Mouse (Mus musculus): ENCODE measurements around the gene Pramef17. TPM values are rescaled to one million over a fixed set of nuclear protein-coding genes. Genes with fewer than 3 reads are reported as not detected.
"Not testable (repeated sequence)": the region's sequence is repeated elsewhere in the genome, so short reads cannot be mapped to it uniquely, and the experiment has no call there.

The Pramef17 gene
- polyA plus RNA-seq (2016; fragmentation: Nextera tagmentation; extraction: Ambion mirVana): not detected in 2 replicates

DNA sequence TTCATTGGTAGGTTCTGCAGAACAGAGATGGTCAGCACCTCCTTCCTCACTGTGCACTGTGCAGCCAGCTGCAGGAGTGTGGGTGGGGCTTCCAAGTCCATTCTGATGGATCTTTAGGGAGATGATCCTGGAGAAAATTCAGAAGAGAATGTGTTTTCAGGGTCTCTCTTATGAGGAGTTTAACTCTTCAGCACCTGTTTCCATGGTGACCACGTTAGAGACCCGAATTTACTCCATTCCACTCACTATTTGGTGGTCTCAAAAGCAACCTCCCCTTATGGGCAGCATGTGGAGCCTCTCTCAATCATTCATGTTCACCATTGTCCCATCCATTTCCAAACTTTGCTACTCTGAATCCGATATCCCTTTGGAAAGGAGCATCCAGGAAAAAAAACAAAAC lies at the start of gene Pramef17:
Pramef17 (minus strand) TSS at position 101 of the 400 bp plus-strand sequence.
- not testable (repeated sequence) for H3K27me3 ChIP-seq (ENCODE audit: insufficient read depth, poor library complexity, severe bottlenecking); DNase-seq (ENCODE audit: low spot score); H3K36me3 ChIP-seq; H3K27ac ChIP-seq; H3K9me3 ChIP-seq; H3K4me1 ChIP-seq; H3K4me3 ChIP-seq
- WGBS: 63% methylated on average over 3 of the region's 3 CpGs

DNA sequence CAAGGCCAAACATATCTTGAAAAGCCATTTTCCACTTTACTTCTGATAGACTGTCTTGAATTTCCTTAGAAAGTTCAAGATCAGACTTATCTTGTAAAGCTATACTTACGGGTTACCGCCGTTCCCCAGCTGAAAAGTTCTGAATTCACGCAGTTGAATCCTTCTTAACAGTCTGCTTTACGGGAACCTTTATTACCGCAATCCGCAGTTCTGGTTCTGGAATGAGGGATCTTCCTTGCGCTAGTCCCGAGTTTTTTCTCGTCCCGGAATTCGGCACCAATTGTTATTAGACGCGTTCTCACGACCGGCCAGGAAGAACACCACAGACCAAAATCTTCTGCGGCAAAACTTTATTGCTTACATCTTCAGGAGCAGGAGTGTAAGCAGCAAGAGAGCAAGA lies 6.0 kb downstream of the Pramef17 start:
- H3K27me3 ChIP-seq (ENCODE audit: insufficient read depth, poor library complexity, severe bottlenecking); H3K36me3 ChIP-seq; DNase-seq (ENCODE audit: low spot score); H3K4me3 ChIP-seq; H3K27ac ChIP-seq; H3K9me3 ChIP-seq; H3K4me1 ChIP-seq: not testable (repeated sequence)
- 90% methylated on average over 17 of the region's 17 CpGs for WGBS

DNA sequence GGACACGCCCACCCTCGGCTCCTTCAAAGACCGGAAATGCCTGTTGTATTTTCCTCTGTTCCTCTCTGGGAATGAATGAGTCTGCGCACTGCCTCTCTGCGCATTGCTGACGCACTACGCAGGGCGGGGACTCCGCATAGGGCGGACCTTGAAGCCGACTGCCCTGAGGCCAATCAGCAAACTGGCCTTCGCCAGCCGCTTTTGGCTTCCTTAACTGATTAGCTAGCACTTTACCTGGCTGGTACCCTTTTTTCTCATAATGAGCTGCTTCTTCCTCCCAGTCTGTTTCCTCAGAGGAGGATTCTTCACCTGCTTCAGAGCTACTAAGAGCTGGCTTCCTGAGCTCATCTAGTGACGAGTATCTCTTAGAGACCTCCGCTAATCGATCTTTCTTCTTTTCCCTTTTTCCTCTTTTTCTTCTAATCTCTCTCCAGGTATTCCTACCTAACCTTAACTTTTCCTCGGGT lies 6.7 kb downstream of the Pramef17 start:
- H3K4me1 ChIP-seq; H3K36me3 ChIP-seq; H3K4me3 ChIP-seq; H3K9me3 ChIP-seq; H3K27ac ChIP-seq; DNase-seq (ENCODE audit: low spot score); H3K27me3 ChIP-seq (ENCODE audit: insufficient read depth, poor library complexity, severe bottlenecking): not testable (repeated sequence)
- 88% methylated on average over 14 of the region's 17 CpGs for WGBS

DNA sequence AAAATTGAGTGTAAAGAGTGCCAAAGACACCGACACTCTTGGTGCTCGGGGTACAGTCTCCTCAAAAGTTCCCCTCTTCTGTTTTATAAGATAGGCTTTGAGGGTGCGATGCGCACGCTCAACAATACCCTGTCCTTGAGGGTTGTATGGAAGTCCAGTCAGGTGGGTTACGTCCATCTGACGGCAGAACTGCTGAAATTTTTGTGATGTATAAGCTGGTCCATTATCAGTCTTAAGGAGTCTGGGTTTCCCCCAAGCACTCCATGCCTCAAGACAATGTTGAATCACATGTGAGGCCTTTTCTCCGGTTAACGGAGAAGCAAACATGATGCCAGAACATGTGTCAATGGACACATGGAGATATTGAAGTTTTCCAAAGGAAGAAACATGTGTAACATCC lies 8.4 kb downstream of the Pramef17 start:
- H3K4me1 ChIP-seq; H3K9me3 ChIP-seq; H3K27me3 ChIP-seq (ENCODE audit: insufficient read depth, poor library complexity, severe bottlenecking); H3K4me3 ChIP-seq; H3K36me3 ChIP-seq; H3K27ac ChIP-seq; DNase-seq (ENCODE audit: low spot score): not testable (repeated sequence)
- 94% methylated on average over 7 of the region's 9 CpGs for WGBS

DNA sequence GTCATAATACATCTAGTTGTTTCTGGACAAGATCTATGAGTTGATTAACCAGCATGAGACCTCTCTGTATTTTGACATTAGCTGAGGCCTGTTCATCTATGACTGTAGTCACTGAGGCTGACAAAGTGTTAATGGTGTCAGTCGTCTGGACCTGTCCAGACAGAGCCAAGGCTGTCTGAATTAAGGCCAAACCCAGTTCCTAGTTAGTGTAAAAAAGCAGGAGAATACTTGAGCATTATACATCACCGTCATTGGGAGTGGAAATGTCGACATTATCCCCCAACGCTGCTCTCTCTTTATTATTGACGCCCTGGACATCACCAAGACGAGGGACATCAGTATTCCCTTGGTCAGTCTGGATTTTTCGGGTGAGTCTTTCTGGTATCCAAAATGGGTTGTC lies 9.0 kb downstream of the Pramef17 start:
- not testable (repeated sequence) for H3K36me3 ChIP-seq; H3K4me3 ChIP-seq; H3K4me1 ChIP-seq; DNase-seq (ENCODE audit: low spot score); H3K9me3 ChIP-seq; H3K27me3 ChIP-seq (ENCODE audit: insufficient read depth, poor library complexity, severe bottlenecking); H3K27ac ChIP-seq
- WGBS: no CpG with 5 or more reads among the region's 7 CpGs

DNA sequence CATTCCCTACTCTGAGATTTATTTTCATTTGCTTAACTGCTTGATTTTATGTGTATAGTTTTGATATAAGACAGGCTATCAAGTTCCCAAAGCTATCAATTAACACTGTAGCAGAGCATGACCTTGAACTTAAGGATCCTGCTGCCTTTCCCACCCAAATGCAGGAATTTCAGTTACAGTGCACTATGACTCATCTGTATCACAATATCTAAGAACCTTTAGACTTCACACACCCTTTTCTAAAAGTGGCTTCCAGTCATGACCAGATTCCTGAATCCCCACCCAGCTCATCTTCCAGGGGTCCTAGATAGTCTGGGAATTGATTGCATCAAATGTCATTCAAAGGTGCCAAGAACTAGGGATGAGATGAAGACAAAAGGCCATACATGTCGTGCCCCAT lies 10.7 kb downstream of the Pramef17 start:
- H3K4me3 ChIP-seq; H3K36me3 ChIP-seq; H3K9me3 ChIP-seq; H3K27ac ChIP-seq; DNase-seq (ENCODE audit: low spot score); H3K4me1 ChIP-seq; H3K27me3 ChIP-seq (ENCODE audit: insufficient read depth, poor library complexity, severe bottlenecking): not testable (repeated sequence)
- WGBS: 86% methylated on average over 1 of the region's 1 CpGs

DNA sequence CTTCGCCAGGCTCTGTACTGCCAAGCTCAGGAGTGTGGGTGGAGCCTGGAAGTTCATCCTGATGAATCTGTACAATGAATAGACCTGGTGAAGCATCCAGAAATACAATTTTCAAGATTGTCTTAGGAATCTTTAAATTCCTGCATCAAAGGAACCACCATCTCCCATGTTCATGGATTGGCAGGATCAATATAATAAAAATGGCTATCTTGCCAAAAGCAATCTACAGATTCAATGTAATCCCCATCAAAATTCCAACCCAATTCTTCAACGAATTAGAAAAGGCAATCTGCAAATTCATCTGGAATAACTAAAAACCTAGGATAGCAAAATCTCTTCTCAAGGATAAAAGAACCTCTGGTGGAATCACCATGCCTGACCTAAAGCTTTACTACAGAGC lies 27.3 kb downstream of the Pramef17 start, which contains the start of gene Gm13101:
Gm13101 (minus strand) TSS at position 101 of the 400 bp plus-strand sequence.
- not testable (repeated sequence) for DNase-seq (ENCODE audit: low spot score); H3K9me3 ChIP-seq; H3K4me3 ChIP-seq; H3K4me1 ChIP-seq; H3K36me3 ChIP-seq; H3K27me3 ChIP-seq (ENCODE audit: insufficient read depth, poor library complexity, severe bottlenecking); H3K27ac ChIP-seq
- 51% methylated on average over 2 of the region's 2 CpGs for WGBS

DNA sequence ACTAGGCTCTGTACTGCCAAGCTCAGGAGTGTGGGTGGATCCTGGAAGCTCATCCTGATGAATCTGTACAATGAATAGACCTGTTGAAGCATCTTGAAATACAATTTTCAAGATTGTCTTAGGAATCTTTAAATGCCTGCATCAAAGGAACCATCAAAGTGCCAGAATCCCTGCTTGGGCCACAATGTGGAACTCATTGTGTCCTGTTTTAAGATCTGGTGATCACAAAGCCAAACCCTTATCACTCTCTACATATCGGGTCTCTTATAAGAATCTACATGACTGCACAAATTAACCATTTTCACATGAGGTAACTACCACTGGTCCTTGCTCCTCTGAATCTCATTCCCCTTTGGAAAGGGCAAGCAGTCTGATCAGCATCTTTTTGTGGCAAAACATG lies 43.3 kb downstream of the Pramef17 start, which contains the start of gene Pramef25:
Pramef25 (minus strand) TSS at position 101 of the 400 bp plus-strand sequence.
- DNase-seq (ENCODE audit: low spot score); H3K36me3 ChIP-seq; H3K4me3 ChIP-seq; H3K27me3 ChIP-seq (ENCODE audit: insufficient read depth, poor library complexity, severe bottlenecking); H3K4me1 ChIP-seq; H3K9me3 ChIP-seq; H3K27ac ChIP-seq: not testable (repeated sequence)
- WGBS: 79% methylated on average over 1 of the region's 1 CpGs

Other genes starting within 250 kb of the Pramef17 start
- not detected in 2 replicates for gene Gm13023, start 205.0 kb downstream of the Pramef17 start, polyA plus RNA-seq (2016; fragmentation: Nextera tagmentation; extraction: Ambion mirVana)
- gene Gm13084, start 178.3 kb downstream of the Pramef17 start, polyA plus RNA-seq (2016; fragmentation: Nextera tagmentation; extraction: Ambion mirVana): not detected in 2 replicates
- gene Gm13103, start 147.9 kb downstream of the Pramef17 start, polyA plus RNA-seq (2016; fragmentation: Nextera tagmentation; extraction: Ambion mirVana): not detected in 2 replicates
- gene Pramef6, start 94.0 kb downstream of the Pramef17 start, polyA plus RNA-seq (2016; fragmentation: Nextera tagmentation; extraction: Ambion mirVana): not detected in 2 replicates
- gene Pramef25, start 43.4 kb downstream of the Pramef17 start, polyA plus RNA-seq (2016; fragmentation: Nextera tagmentation; extraction: Ambion mirVana): not detected in 2 replicates
- gene Gm13101, start 27.4 kb downstream of the Pramef17 start, polyA plus RNA-seq (2016; fragmentation: Nextera tagmentation; extraction: Ambion mirVana): not detected in 2 replicates
- gene Pramel4, start 64.8 kb upstream of the Pramef17 start, polyA plus RNA-seq (2016; fragmentation: Nextera tagmentation; extraction: Ambion mirVana): not detected in 2 replicates
- gene Gm13102, start 112.1 kb upstream of the Pramef17 start, polyA plus RNA-seq (2016; fragmentation: Nextera tagmentation; extraction: Ambion mirVana): not detected in 2 replicates
- not detected in 2 replicates for gene Oog3, start 168.3 kb upstream of the Pramef17 start, polyA plus RNA-seq (2016; fragmentation: Nextera tagmentation; extraction: Ambion mirVana)
- gene Oog2, start 196.3 kb upstream of the Pramef17 start, polyA plus RNA-seq (2016; fragmentation: Nextera tagmentation; extraction: Ambion mirVana): not detected in 2 replicates
- not detected in 2 replicates for gene C87977, start 218.9 kb upstream of the Pramef17 start, polyA plus RNA-seq (2016; fragmentation: Nextera tagmentation; extraction: Ambion mirVana)

Data from heart, embryonic 10.5 days (tissue).